Comparison of ENCODE assay signal across 24 mouse cellular contexts in genomic region chr16:42265185-42265584, GRCm38 (mm10).
DNase-seq lines count a peak whose midpoint lies in the region; ATAC-seq and TF ChIP-seq lines count a peak whose summit lies in the region.
"Had no signal": no experiment of that assay in that cellular context is flagged by ENCODE, and none has a peak within 500 bp of the region (broad histone marks: within the 10 kb centered on the region; RNA-seq: fewer than 3 reads in every experiment).

No protein-coding gene starts in this region.

- H3K27me3 ChIP-seq in thymus, adult 2 months (ENCODE audit: control insufficient read depth, insufficient read depth, low read length) = no peaks in the 10 kb centered on the region
- H3K27me3 ChIP-seq: forebrain, embryonic 13.5 days; heart, embryonic 13.5 days; hindbrain, embryonic 12.5 days; hindbrain, embryonic 15.5 days had no signal

- intact Hi-C loops in gastrocnemius, adult 2 months (cut with DNase I) = no loop called here

- H3K4me3 ChIP-seq in thymus, adult 2 months (ENCODE audit: control insufficient read depth, insufficient read depth, low read length) = no peak overlapping the region
- H3K4me3 ChIP-seq in gastrocnemius, adult 2 months = no peak overlapping the region
- H3K4me3 ChIP-seq: forebrain, embryonic 10.5 days; forebrain, embryonic 13.5 days; heart, embryonic 13.5 days; hindbrain, embryonic 12.5 days; hindbrain, embryonic 15.5 days had no signal

- H3K4me1 ChIP-seq in thymus, adult 2 months (replicated peaks; ENCODE audit: control insufficient read depth, insufficient read depth, low read length) = no peaks in the 10 kb centered on the region
- H3K4me1 ChIP-seq: heart, embryonic 13.5 days had no signal

- TF ChIP-seq CTCF in thymus, adult 2 months (IDR thresholded peaks at IDR 0.05; ENCODE audit: borderline replicate concordance, control insufficient read depth, extremely low read depth, insufficient read depth, low read length, poor library complexity) = no peak
- no peak for TF ChIP-seq CTCF in gastrocnemius, adult 2 months (IDR thresholded peaks at IDR 0.05)

- no peak overlapping the region for H3K27ac ChIP-seq in thymus, adult 2 months (ENCODE audit: control insufficient read depth, insufficient read depth, low read length)
- H3K27ac ChIP-seq in gastrocnemius, adult 2 months = no peak overlapping the region
- H3K27ac ChIP-seq: forebrain, embryonic 10.5 days; forebrain, embryonic 13.5 days; heart, embryonic 13.5 days; hindbrain, embryonic 12.5 days; hindbrain, embryonic 15.5 days had no signal

- H3K36me3 ChIP-seq in thymus, adult 2 months (ENCODE audit: control insufficient read depth, insufficient read depth, low read length) = no peaks in the 10 kb centered on the region
- H3K36me3 ChIP-seq: forebrain, embryonic 10.5 days; heart, embryonic 13.5 days; hindbrain, embryonic 12.5 days; hindbrain, embryonic 15.5 days had no signal

- ATAC-seq in granulocyte monocyte progenitor cell, adult 5-6 weeks (replicated peaks; ENCODE audit: poor library complexity, severe bottlenecking) = peak; percentile 68
- ATAC-seq in megakaryocyte progenitor cell, adult 5-6 weeks (replicated peaks; ENCODE audit: poor library complexity) = peak; percentile 76
- ATAC-seq: forebrain, embryonic 13.5 days; forebrain, embryonic 16.5 days; Patski had no signal

- DNase-seq in thymus, adult 2 months = peak; percentile 2
- no peak for DNase-seq in thymus, postnatal 4 days
- DNase-seq in MEL-GATA-1-ER (ENCODE audit: extremely low read depth, low read depth) = peak; percentile 2
- no peak for DNase-seq in layer of hippocampus, adult 18-20 months (ENCODE audit: low spot score in 2 of 2)
- DNase-seq in cerebellum, adult 8-10 months = no peak
- DNase-seq in gastrocnemius, adult 2 months = no peak
- DNase-seq: adrenal gland, postnatal 14 days; cerebellum, adult 11 months; cerebellum, adult 2 months; cerebellum, postnatal 10 days; cerebellum, postnatal 36 days; gastrocnemius, postnatal 14 days; heart, adult 18-20 months; heart, postnatal 14 days; heart, postnatal 4 days had no signal

- WGBS in thymus, adult 2 months = 15% methylated on average over 3 of the region's 3 CpGs

- no peak for TF ChIP-seq POLR2A in thymus, adult 2 months (IDR thresholded peaks at IDR 0.05; ENCODE audit: control insufficient read depth, extremely low read depth, insufficient read depth, low read length, poor library complexity)

Comparison
In these comparisons a context has a peak if more than half of its experiments do, and no peak if none do; other contexts are left out.
1. DNase-seq: peak in thymus, adult 2 months (single experiment) and MEL-GATA-1-ER (single experiment); none in thymus, postnatal 4 days (single experiment), layer of hippocampus, adult 18-20 months (0 of 2), cerebellum, adult 8-10 months (single experiment) and gastrocnemius, adult 2 months (single experiment).